Mouse (Mus musculus) ES-Bruce4 (cell line): Measurements from ENCODE around the gene Arhgap10.

Experiments used
- CTCF ChIP-seq: IDR thresholded peaks from one replicate; pipeline ENCODE4 v1.8.1; 2011; ENCODE audit warnings: low read depth, low read length
- EP300 ChIP-seq: IDR thresholded peaks from 2 replicates; pipeline ENCODE4 v1.6.1; 2011; ENCODE audit warnings: low read depth, low read length; ENCODE audit not compliant: insufficient read depth
- POLR2A ChIP-seq: IDR thresholded peaks from one replicate; pipeline ENCODE4 v1.8.1; 2011; ENCODE audit warnings: low read length; ENCODE audit not compliant: insufficient read depth

GRCm38 (mm10) chr8:77272136-77272535, 245.6 kb downstream of the Arhgap10 start:
- TF ChIP-seq CTCF: no peak
- TF ChIP-seq POLR2A: no peak
- no peak for TF ChIP-seq EP300
